Mouse (Mus musculus) pancreas, adult 10 weeks (tissue): ENCODE results near the gene Spert. TPM values are rescaled to one million over a fixed set of nuclear protein-coding genes. Genes with fewer than 3 reads are reported as not detected.

Source experiments
- polyA plus RNA-seq: library from polyadenylated mRNA; stranded (reverse); fragments of 350-450 nt; fragmentation: Illumina TruSeq; extraction: RNeasy Lipid Tissue Mini Kit (QIAGEN cat#74804); gene quantifications from one replicate; pipeline ENCODE4 v1.2.3, GENCODE M21; 2015; ENCODE audit warnings: low read depth, low replicate concordance; ENCODE audit not compliant: insufficient read depth

Gene Spert
- not detected for polyA plus RNA-seq

GRCm38 (mm10) chr14:75592978-75593377, at the start of gene Spert:
Gene Spert, minus strand, starts transcription at chr14:75593116.

DNA sequence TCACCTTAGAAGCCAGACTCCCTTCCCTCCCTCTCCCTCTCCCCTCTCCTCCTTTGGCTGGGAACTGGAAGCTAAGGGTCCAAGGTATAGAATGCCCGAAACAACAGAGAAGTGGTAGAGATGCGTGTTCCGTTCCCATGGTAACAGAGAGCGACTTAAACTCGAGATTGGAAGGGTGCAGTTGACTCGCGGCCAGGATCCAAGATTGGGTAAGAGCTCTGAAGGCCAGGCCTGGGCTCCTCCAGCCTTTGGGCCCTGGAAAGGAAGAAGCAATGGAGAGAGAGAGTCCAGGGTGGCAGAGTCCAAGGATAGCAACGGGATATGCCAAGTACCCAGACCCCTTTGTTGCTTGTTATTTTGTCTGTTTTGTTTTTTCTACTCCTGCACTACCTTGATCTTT, 49.2 kb upstream of the Spert start, which contains the start of gene Erich6b:
Gene Erich6b, plus strand, starts transcription at position 180 of the 400 bp plus-strand sequence.

Other genes starting within 250 kb of the Spert start
- gene Siah3, start 137.1 kb downstream of the Spert start, polyA plus RNA-seq: not detected
- not detected for gene Erich6b, start 49.1 kb upstream of the Spert start, polyA plus RNA-seq
- 8.8 TPM for gene Cog3, start 161.4 kb upstream of the Spert start, polyA plus RNA-seq
- gene Slc25a30, start 193.9 kb upstream of the Spert start, polyA plus RNA-seq: 3.4 TPM